Mouse (Mus musculus) adrenal gland, adult 18-20 months (tissue): ENCODE measurements around the gene Tex44. TPM values are rescaled to one million over a fixed set of nuclear protein-coding genes. Genes with fewer than 3 reads are reported as not detected.

Experiments
- DNase-seq, 2 experiments: peaks; one replicate each; pipeline ENCODE4 v3.0.0; 2021 to 2022; ENCODE audit warnings: low spot score in 2 of 2
- long read RNA-seq, 2 experiments: library from polyadenylated mRNA; stranded (forward); transcript quantifications; one replicate each; pipeline ENCODE4 v2.0.0; 2021
- total RNA-seq, 2 experiments: library from RNA; stranded (reverse); gene quantifications; 1 replicate in 1 of 2; 2 replicates in 1 of 2; pipeline ENCODE4 v1.2.3; 2021

Gene Tex44
- not detected for total RNA-seq
- long read RNA-seq, experiment 1 = 0 reads
- long read RNA-seq, experiment 2 = 0 reads

DNA sequence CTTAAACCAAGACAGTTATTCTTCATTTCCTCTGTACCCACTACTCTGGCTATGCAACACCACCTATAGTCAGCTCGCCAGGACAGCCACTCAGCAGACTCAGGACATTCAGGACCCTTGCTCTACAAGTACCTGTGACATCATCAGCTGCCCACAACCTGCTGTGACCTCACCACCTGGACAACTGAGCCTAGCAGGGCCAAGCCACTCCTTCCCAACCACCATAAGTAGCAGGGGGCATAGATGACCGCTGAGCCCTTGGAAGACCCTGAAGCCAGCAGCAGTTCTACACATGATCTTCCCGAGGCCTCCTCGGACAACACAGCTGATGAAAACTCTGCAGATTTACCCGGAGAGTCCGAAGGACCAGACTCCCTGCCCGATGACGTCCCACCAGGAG, at the start of gene Tex44, which contains the start of gene Nmur1:
TSS of gene Tex44 (plus strand) at position 202 of the 400 bp plus-strand sequence.
TSS of gene Nmur1 (minus strand) at position 101 of the 400 bp plus-strand sequence.
- no peak for DNase-seq

GRCm38 (mm10) chr1:86376354-86376753, 49.8 kb upstream of the Tex44 start:
- DNase-seq = no peak

DNA sequence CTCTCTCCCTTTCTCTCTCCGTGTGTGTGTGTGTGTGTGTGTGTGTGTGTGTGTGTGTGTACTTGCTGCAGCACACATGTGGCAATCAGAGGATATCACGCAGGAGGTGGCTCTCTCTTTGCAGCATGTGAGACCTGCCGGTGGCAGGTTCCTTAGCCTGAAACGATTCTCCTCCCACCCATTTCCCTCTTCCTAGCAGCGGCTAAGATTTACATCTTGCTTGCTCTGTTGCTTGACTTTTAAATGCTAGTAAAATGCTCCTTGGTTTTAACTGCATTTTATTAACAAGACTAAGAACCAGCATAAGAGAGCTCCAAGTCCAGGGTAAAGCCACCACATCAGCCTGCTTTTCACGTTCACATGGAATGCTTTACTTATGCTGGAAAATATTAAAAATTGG, 47.5 kb upstream of the Tex44 start:
- no peak for DNase-seq

DNA sequence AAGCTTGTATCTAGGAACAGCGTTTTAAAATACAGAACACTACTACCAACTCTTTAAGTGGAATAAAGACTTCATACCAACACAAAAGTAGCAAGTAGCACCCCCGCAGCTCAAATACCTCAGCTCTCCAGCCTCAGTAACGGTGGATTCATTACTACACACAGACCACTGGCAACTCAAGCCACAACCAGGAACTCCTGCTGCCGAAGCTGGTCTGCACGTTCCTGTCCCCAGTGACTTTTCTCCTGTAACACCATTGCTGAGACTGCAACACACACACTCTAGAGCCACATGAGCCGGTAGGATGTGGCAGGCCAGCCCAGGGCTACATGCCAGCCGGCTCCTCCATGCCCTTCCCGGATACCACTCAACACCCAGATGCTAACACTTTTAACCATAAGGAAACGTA, 47.0 kb upstream of the Tex44 start:
- DNase-seq = no peak

- peak; percentile 56 to 61 for DNase-seq
Observed at GRCm38 (mm10) chr1:86381027-86381426, 45.1 kb upstream of the Tex44 start.

GRCm38 (mm10) chr1:86389230-86389629, 36.9 kb upstream of the Tex44 start:
- DNase-seq = peak; percentile 75

DNA sequence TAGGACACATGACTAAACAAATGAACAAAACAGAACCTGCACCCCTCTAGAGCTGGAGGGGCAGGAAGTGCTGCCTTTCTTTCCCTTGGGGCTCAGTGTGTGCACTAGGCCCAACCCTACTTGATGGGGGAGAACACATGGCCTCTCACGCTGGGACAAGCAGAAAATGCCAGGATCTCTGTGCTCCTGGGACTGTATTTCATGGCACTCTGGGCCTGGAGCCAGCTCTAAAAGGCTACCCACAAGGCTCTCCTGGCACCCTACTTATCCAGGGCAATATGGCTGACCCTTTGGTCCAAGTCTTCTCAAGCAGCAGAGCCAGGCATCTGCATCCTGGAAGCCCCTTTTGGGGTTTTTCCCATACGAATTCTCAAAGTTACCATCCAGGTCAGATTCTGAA, 34.7 kb upstream of the Tex44 start:
- DNase-seq = no peak

- DNase-seq = no peak
Observed at GRCm38 (mm10) chr1:86393219-86393618, 32.9 kb upstream of the Tex44 start.

- no peak for DNase-seq
Observed at GRCm38 (mm10) chr1:86394246-86394645, 31.9 kb upstream of the Tex44 start.

GRCm38 (mm10) chr1:86395897-86396296, 30.2 kb upstream of the Tex44 start:
- DNase-seq = no peak

DNA sequence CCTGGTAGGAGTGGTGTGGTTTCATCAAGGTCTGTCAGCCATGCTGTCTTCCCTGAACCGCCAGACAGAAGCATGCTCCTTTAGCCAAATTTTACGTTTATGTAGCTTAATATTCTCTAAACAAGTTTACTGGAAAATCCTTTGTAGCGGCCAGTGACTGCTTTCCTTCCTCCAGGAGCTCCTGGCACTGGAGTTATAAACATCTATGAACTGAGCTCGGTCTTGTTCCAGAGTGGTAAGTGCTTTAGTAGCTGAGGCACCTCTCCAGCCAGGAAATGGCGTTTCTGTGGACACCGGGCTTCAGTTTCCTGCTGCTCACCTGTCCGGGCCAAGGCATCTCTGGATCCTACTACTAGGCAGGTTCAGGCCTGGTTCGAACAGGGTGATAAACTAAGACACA, 28.5 kb upstream of the Tex44 start:
- no peak for DNase-seq

GRCm38 (mm10) chr1:86398222-86398621, 27.9 kb upstream of the Tex44 start:
- no peak for DNase-seq

- no peak for DNase-seq
Observed at GRCm38 (mm10) chr1:86399322-86399721, 26.8 kb upstream of the Tex44 start.

- no peak for DNase-seq
Observed at GRCm38 (mm10) chr1:86400096-86400754, 25.9 kb upstream of the Tex44 start.

GRCm38 (mm10) chr1:86404834-86405233, 21.3 kb upstream of the Tex44 start:
- no peak for DNase-seq

DNA sequence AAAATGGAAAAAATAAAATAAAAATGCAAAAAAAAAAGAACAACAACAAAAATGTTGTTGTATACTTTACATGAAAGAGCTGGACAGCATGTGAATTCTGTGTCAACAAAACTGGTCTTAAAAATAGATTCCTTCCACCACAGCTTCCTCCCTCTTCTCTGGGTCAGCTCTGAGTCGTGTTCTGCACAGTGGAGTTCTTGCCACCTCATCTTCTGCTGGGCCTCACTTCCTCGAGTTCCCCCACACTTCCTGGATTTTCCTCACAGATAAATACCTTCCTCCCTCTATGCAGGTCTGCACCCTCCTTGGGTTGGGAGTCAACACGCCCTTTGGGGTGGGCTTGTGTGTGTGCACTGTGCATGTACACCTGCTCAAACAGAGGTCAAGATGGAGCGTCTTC, 19.8 kb upstream of the Tex44 start:
- DNase-seq = no peak

GRCm38 (mm10) chr1:86406914-86407313, 19.2 kb upstream of the Tex44 start:
- DNase-seq = no peak

- DNase-seq = no peak
Observed at GRCm38 (mm10) chr1:86408515-86408914, 17.6 kb upstream of the Tex44 start.

DNA sequence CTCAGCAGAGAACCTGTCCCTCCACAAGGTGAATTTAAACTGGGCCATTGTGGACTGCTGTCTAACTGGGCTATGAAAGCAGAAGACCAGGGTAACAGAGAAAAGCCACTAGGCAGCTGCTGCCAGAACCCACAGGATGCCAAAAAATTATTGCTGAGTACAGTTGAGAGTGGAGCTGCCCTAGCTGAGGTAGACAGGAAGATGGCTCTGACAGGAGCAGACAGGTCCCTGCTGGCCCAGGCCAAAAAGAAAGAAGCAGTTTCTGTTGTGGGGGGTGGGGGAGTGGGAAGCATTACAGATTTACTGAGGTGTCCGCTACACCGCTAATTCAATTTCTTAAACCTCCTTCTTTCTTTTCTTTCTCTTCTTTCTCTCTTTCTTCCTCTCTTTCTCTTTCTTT, 16.7 kb upstream of the Tex44 start:
- DNase-seq = no peak

DNA sequence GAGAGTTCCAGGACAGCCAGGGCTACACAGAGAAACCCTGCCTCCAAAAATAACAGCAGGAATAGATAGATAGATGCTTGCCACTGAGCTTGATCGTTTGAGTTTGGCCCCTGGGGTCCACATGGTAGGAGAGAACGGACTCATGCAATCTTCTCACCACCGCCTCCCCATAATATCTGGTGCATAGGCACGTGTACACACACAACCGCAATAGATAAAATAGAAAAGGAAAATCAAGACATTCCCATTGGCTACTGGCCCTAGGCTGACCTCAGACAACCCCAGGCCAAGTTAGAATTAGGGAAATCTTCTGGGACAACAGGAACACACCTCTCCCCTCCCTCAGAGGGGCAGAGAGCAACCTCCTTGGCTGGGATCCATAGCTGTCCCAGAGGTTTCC, 11.4 kb upstream of the Tex44 start:
- no peak for DNase-seq

GRCm38 (mm10) chr1:86415144-86415543, 11.0 kb upstream of the Tex44 start:
- no peak for DNase-seq

GRCm38 (mm10) chr1:86415612-86416184, 10.4 kb upstream of the Tex44 start:
- DNase-seq = peak in 1 of 2 experiments; percentile 55

GRCm38 (mm10) chr1:86416321-86416720, 9.8 kb upstream of the Tex44 start:
- DNase-seq = no peak
